Mouse (Mus musculus): ENCODE measurements around the gene Ecd. TPM values are rescaled to one million over a fixed set of nuclear protein-coding genes. Genes with fewer than 3 reads are reported as not detected.

The Ecd gene
- polyA plus RNA-seq (2015; fragmentation: Illumina TruSeq; extraction: RNeasy Lipid Tissue Mini Kit (QIAGEN cat#74804); ENCODE audit: low read depth, low replicate concordance) = 47.2 TPM

DNA sequence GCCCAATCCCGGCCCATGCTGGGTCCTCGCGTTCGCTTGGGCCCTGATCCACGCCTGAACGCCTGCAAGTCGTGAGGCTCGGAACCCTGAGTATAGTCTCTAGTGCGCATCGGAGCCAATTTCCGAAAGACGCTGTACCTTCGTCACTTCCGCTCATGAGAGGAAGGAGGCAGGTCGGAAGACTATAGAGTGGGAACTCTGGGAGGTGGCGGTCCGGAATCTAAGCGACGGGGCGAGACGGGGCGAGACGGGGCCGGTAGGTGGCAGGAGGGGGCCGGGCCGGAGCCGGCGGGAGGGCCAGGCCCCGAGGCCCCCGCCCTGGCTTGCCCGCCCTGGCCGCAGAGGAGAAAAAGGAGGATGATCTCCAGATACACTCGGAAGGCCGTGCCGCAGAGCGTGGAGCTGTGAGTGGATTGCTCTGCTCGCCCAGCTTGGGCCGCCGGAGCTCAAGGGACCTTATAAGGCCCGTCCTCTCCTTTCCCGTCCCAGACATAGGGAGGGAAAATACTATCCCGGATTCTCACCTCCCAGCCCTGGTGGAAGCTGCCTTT is at the start of gene Ecd, which contains the start of gene Fam149b:
Gene Ecd, minus strand, starts transcription at position 131 of the 551 bp plus-strand sequence.
Gene Fam149b, plus strand, starts transcription at position 172 of the 551 bp plus-strand sequence.

DNA sequence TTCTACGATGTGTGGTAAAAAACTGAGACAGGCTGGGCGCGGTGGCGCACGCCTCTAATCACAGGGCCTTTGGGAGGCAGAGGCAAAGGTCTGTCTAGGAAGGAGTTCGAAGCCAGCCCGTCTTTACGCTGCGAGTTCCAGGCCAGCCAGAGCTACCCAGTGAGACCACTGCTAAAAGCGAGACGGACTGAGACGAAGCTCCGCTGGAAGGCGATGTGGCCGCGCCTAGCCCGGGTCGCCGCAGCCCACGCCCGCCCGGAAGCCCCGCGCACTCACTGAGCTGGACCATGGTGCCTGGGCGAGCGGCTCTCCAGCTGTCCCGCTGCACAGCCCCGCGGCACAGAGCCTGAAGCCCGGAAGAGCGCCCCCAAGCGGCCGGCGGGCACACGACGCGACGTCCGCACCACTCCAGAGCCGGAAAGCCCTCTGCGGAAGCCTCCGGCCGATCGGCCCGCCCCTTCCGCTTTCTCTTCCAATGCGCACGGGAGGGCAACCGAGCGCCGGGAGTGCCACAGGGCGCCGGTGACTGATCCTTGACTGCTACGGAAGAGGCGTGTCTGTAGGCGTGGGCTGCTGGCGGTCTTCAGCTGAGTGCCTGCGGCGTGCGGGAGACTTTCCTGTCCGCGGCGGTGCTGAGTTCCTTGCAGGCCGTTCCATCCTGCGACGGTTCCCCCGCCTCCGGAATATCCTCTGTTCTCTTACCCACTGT is 45.4 kb upstream of the Ecd start, which contains the start of gene Mrps16:
Gene Mrps16, minus strand, starts transcription at position 430 of the 709 bp plus-strand sequence.

DNA sequence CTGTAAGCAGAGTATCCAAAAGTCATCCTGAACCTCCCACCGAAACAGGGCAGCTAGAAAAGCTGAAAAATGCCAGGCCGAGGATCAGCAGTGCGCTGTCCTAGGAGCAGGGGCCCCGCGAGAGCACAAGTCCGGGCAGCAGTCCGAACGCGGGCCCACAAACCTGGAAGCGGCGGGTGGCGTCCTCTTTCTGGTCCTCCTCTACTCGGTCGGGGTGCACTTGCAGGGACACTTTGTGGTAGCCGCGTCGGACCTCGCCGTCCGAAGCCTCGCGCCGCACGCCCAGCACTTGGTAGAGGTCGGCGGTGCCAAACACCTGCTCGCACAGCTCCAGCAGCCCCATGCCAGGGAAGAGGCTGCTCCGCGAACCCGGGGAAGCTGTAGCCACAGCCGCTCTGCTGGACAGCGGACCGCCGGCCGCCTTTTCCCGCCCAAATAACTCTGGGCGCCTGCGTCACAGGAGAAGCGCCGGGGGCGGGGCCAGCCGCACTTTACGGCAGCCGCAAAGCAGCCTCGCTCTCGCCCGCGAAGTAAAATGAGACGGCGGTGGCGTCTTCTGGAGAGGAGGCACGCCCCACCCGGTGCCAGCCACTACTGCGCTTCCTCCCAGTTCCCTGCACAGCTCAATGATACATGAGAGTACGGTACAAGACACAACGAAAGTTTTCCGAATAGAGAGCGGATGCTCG is 40.7 kb upstream of the Ecd start, which contains the start of gene Dnajc9:
Gene Dnajc9, minus strand, starts transcription at position 470 of the 689 bp plus-strand sequence.

DNA sequence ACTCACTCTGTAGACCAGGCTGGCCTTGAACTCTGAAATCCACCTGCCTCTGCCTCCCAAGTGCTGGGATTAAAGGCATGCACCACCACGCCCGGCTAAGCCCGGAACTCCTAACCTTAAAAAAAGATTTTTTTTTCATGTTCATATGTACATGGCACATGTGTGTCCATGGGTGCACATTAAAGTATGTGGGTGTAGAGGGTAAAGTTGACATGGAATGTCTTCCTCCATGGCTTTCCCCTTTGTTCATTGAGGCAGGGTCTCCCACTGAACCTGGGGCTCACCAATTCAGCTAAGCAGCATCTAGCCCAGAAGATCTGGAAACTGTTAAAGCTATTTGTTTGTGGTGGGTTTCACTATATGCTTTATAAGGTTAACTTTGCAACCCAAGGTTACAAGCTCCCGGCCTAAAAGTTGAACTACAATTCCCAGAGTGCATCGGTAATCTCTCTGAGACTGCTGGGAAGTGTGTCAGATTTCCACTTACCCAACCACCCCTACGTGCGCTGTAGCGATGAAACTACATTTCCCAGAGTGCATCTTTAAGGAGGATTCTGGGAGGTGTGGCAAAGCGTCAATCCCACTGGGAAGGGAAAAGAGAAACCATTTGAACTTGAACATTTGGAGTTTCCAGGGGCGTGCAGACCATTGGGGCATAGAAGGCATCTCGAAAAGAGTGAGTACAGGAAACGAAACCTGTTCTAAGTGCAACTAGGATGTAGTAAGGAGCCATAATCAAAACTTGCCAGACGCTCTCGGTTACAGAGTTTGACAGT is 53.6 kb downstream of the Ecd start, which contains the start of gene Nudt13:
Gene Nudt13, plus strand, starts transcription at position 581 of the 776 bp plus-strand sequence.

Other genes with a start within 250 kb of the Ecd start
- gene Saysd1, start 209.6 kb downstream of the Ecd start, polyA plus RNA-seq (2015; fragmentation: Illumina TruSeq; extraction: RNeasy Lipid Tissue Mini Kit (QIAGEN cat#74804); ENCODE audit: low read depth, low replicate concordance) = 7.0 TPM
- gene Kcnk5, start 166.3 kb downstream of the Ecd start, polyA plus RNA-seq (2015; fragmentation: Illumina TruSeq; extraction: RNeasy Lipid Tissue Mini Kit (QIAGEN cat#74804); ENCODE audit: low read depth, low replicate concordance) = 0.42 TPM
- not detected for gene Kcnk16, start 78.9 kb downstream of the Ecd start, polyA plus RNA-seq (2015; fragmentation: Illumina TruSeq; extraction: RNeasy Lipid Tissue Mini Kit (QIAGEN cat#74804); ENCODE audit: low read depth, low replicate concordance)
- 27.6 TPM for gene Nudt13, start 53.4 kb downstream of the Ecd start, polyA plus RNA-seq (2015; fragmentation: Illumina TruSeq; extraction: RNeasy Lipid Tissue Mini Kit (QIAGEN cat#74804); ENCODE audit: low read depth, low replicate concordance)
- 40.3 TPM for gene Fam149b, start within 50 bp of the Ecd start, polyA plus RNA-seq (2015; fragmentation: Illumina TruSeq; extraction: RNeasy Lipid Tissue Mini Kit (QIAGEN cat#74804); ENCODE audit: low read depth, low replicate concordance)
- 51.1 TPM for gene Dnajc9, start 40.8 kb upstream of the Ecd start, polyA plus RNA-seq (2015; fragmentation: Illumina TruSeq; extraction: RNeasy Lipid Tissue Mini Kit (QIAGEN cat#74804); ENCODE audit: low read depth, low replicate concordance)
- 61.7 TPM for gene Mrps16, start 45.5 kb upstream of the Ecd start, polyA plus RNA-seq (2015; fragmentation: Illumina TruSeq; extraction: RNeasy Lipid Tissue Mini Kit (QIAGEN cat#74804); ENCODE audit: low read depth, low replicate concordance)
- gene Cfap70, start 104.1 kb upstream of the Ecd start, polyA plus RNA-seq (2015; fragmentation: Illumina TruSeq; extraction: RNeasy Lipid Tissue Mini Kit (QIAGEN cat#74804); ENCODE audit: low read depth, low replicate concordance) = 0.88 TPM
- gene Anxa7, start 132.0 kb upstream of the Ecd start, polyA plus RNA-seq (2015; fragmentation: Illumina TruSeq; extraction: RNeasy Lipid Tissue Mini Kit (QIAGEN cat#74804); ENCODE audit: low read depth, low replicate concordance) = 85.4 TPM
- gene Mss51, start 148.8 kb upstream of the Ecd start, polyA plus RNA-seq (2015; fragmentation: Illumina TruSeq; extraction: RNeasy Lipid Tissue Mini Kit (QIAGEN cat#74804); ENCODE audit: low read depth, low replicate concordance) = 0.33 TPM
- gene Ppp3cb, start 198.5 kb upstream of the Ecd start, polyA plus RNA-seq (2015; fragmentation: Illumina TruSeq; extraction: RNeasy Lipid Tissue Mini Kit (QIAGEN cat#74804); ENCODE audit: low read depth, low replicate concordance) = 266 TPM